Mouse (Mus musculus) lung, embryonic 16.5 days (tissue): ENCODE data around the gene Arid3c. TPM values are rescaled to one million over a fixed set of nuclear protein-coding genes. Genes with fewer than 3 reads are reported as not detected.
"Not testable (repeated sequence)": the region's sequence is repeated elsewhere in the genome, so short reads cannot be mapped to it uniquely, and the experiment has no call there.

ENCODE experiments used
- ATAC-seq: fragments of 200-750 bp; cut with Nextera tagmentation; 2 replicates; pipeline ENCODE4 v1.8.0; 2017; ENCODE audit warnings: low read depth, mild to moderate bottlenecking, moderate library complexity
- H3K27ac ChIP-seq: fragments of 300-500 bp; sonication (generic); 2 replicates; pipeline ENCODE4 v1.5.1; 2014; ENCODE audit warnings: mild to moderate bottlenecking, control low read depth, low read length
- H3K27me3 ChIP-seq: fragments of 300-500 bp; sonication (generic); 2 replicates; pipeline ENCODE4 v1.6.1; 2014; ENCODE audit warnings: low read depth, low read length, mixed read lengths; ENCODE audit not compliant: control insufficient read depth, insufficient read depth
- H3K36me3 ChIP-seq: fragments of 300-500 bp; sonication (generic); 2 replicates; pipeline ENCODE4 v1.6.1; 2014; ENCODE audit warnings: low read length; ENCODE audit not compliant: control insufficient read depth, insufficient read depth
- H3K4me1 ChIP-seq: fragments of 300-500 bp; sonication (generic); replicated peaks from 2 replicates; pipeline ENCODE4 v1.6.1; 2014; ENCODE audit warnings: low read length, mixed read lengths; ENCODE audit not compliant: control insufficient read depth, insufficient read depth
- H3K4me2 ChIP-seq: fragments of 300-500 bp; sonication (generic); 2 replicates; pipeline ENCODE4 v1.6.1; 2014; ENCODE audit warnings: low read depth, low read length, control low read depth
- H3K4me3 ChIP-seq: fragments of 300-500 bp; sonication (generic); 2 replicates; pipeline ENCODE4 v1.5.1; 2014; ENCODE audit warnings: mild to moderate bottlenecking, low read length, control low read depth
- H3K9ac ChIP-seq: fragments of 300-500 bp; sonication (generic); 2 replicates; pipeline ENCODE4 v1.6.1; 2014; ENCODE audit warnings: low read length, control low read depth
- H3K9me3 ChIP-seq: fragments of 300-500 bp; sonication (generic); 2 replicates; pipeline ENCODE4 v1.6.1; 2016; ENCODE audit warnings: low read length; ENCODE audit not compliant: control insufficient read depth
- WGBS: fragments of 180-500 bp; shearing (Covaris S2); extraction: QIAGEN DNeasy Blood & Tissue Kit; methylation state at CpG from one replicate; pipeline ENCODE4 v1.1.7; 2014; 5-methylcytosine and 5-hydroxymethylcytosine counted together
- polyA plus RNA-seq: library from polyadenylated mRNA; unstranded; fragments of >200 nt; fragmentation: Nextera tagmentation; extraction: Ambion mirVana; gene quantifications from 2 replicates; pipeline ENCODE4 v1.2.1, GENCODE M21; 2015

Gene Arid3c
- polyA plus RNA-seq, 1 experiment from 2014 or later = not detected

DNA sequence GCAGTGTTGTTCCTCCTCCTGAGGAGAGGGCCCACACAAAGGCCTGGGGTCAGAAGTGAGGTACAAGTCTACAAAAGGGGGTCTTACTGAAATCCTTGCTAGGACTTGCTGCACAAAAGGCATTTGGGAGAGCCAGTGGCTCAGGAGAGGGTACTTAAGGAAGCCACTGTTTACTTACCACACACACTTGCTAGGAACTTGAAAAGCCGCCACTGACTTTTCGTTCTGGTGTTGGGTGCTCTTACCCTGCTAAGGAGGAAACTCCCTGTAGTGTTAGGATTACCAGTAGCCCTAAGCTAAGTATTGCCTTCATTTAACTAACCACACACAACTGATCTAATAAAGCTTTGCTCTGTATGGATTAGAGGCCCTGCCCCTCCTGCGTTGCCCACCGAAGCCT is 40.9 kb downstream of the Arid3c start:
- WGBS = no CpG with 5 or more reads among the region's 4 CpGs
- not testable (repeated sequence) for H3K27ac ChIP-seq, H3K4me3 ChIP-seq, H3K9me3 ChIP-seq, H3K4me1 ChIP-seq, H3K4me2 ChIP-seq, H3K36me3 ChIP-seq, H3K9ac ChIP-seq, H3K27me3 ChIP-seq
- ATAC-seq = peak; percentile 66; the same call in 1 of the 2 replicates

DNA sequence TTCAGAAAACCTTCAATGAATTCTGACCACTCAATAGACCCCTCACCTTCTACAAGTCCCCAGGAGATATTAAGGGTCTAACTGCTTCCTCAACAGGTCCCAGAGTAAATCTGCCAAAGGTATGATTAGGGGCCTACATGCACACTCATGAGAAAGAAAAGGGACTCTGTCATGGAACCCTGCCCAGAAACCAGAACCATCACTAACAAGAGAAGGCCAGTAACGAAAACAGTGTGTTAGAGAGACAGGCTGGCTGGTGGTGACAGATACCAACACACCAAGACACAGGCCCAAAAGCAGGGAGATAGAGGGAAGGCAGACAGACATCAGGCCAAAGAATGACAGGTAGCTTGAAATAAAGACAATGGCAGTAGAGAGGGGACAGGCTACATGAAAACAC is 42.4 kb downstream of the Arid3c start:
- not testable (repeated sequence) for H3K4me3 ChIP-seq, H3K9ac ChIP-seq, H3K36me3 ChIP-seq, H3K4me1 ChIP-seq, H3K27ac ChIP-seq, ATAC-seq, H3K9me3 ChIP-seq, H3K4me2 ChIP-seq, H3K27me3 ChIP-seq
- WGBS = 41% methylated on average over 1 of the region's 1 CpGs

GRCm38 (mm10) chr4:41685882-41686492 is 45.0 kb downstream of the Arid3c start:
- not testable (repeated sequence) for H3K4me3 ChIP-seq, H3K36me3 ChIP-seq, H3K4me2 ChIP-seq, H3K9ac ChIP-seq, H3K27ac ChIP-seq, H3K27me3 ChIP-seq, H3K4me1 ChIP-seq, H3K9me3 ChIP-seq, ATAC-seq
- 62% methylated on average over 9 of the region's 10 CpGs for WGBS

DNA sequence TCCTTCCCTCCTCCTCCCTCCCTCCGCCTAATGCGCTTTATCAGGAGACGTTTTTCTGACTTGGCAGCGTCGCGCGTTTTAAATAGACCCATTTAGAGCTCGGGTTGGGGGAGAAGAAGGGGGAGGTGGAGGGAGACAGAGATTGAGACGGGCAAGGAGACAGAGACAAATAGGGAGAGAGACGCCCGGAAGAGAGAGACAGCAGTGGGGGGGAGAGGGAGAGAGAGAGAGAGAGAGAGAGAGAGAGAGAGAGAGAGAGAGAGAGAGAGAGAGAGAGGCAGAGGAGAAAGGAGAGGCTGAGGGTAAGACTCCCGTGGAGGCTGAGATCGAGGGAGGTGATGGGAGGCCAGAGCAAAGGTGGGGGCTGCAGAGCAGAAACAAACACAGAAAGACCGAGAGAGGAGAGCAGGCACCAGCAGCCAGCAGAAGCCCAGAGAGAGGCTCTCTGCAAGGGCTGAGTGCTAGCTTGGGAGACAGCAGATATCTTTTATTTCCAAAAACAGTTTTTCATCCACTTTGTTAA is 46.0 kb downstream of the Arid3c start:
- H3K36me3 ChIP-seq, H3K4me2 ChIP-seq, H3K9ac ChIP-seq, H3K4me1 ChIP-seq, H3K27ac ChIP-seq, H3K9me3 ChIP-seq, H3K4me3 ChIP-seq, H3K27me3 ChIP-seq: not testable (repeated sequence)
- ATAC-seq = peak; percentile 22; the same call in 1 of the 2 replicates
- WGBS = 1% methylated on average over 14 of the region's 14 CpGs

DNA sequence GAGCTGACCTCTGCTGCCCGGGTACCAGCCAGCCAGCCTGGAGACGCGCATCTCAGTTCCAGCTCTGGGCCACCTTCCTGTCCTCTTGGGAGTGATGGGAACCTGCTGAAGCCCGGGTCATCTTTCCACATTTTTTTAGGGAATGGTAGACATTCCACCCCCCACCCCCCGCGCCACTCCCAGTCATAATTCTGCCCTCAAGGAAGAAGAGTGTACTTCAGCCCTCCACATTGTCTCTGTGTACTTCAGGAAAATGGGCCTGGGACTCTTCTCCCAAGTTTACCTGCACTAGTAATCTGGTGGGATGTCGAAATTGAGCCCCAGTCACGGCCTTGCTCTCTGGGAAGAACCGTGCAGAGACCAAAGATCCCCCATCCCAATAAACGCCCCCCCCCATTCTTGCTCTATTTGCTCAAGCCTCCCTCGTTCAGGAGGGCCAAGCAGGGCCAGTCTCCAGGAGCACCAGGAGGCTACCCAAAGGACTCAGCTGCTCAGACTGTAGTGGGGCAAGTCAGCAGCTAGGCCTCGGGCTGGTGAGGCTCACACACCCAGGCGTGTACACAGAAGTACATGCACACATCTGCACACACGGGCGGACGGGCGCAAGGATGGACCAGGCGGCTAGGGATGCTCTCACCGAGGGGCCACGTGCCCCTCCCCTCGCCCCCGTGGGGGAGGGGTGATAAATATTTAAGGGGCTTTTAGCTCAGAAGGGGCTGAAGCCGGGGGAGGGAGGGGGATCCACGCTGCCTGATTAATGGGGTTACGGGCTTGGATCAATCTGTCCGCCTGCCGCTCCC is 46.6 kb downstream of the Arid3c start:
- H3K27me3 ChIP-seq, H3K9ac ChIP-seq, H3K4me3 ChIP-seq, H3K27ac ChIP-seq, H3K9me3 ChIP-seq, H3K36me3 ChIP-seq, H3K4me1 ChIP-seq: not testable (repeated sequence)
- WGBS = 4% methylated on average over 22 of the region's 27 CpGs
- H3K4me2 ChIP-seq = 0 out of 2 replicates have a peak overlapping the region, but pooled peaks have one; percentile 11
- ATAC-seq = peak; percentile 17; the same call in 1 of the 2 replicates

GRCm38 (mm10) chr4:41683303-41683702 is 47.6 kb downstream of the Arid3c start:
- not testable (repeated sequence) for H3K27ac ChIP-seq, H3K36me3 ChIP-seq, H3K4me3 ChIP-seq, H3K27me3 ChIP-seq, H3K9me3 ChIP-seq, H3K9ac ChIP-seq
- Histone ChIP-seq H3K4me2 (peak overlapping the region; percentile 42), H3K4me1 (peaks cover 17% of the 10 kb centered on the region)
- WGBS = 4% methylated on average over 9 of the region's 27 CpGs
- peak; percentile 58 for ATAC-seq

DNA sequence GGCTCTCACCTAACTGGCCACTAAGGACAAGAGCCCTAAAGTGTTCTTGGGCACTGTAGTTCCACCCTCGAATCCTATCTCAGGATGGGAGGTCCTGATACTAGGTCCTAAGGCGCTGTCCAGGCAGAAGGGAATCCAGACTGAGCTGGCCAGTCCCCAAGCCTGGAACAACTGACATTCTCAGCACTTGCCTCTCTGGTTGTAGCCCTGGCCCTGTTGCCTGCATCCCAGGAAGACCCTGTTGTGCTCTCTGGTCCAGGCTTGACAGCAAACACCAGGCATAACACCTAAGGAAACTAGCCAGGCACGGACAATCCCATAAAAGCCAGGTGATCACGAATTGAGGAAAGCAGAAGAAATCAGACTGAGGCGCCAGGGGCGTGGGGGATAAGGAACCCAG is 48.2 kb downstream of the Arid3c start:
- Histone ChIP-seq H3K27ac (no peak overlapping the region), H3K36me3 (no peaks in the 10 kb centered on the region), H3K4me3 (no peak overlapping the region), H3K9ac (no peak overlapping the region), H3K4me2 (no peak overlapping the region), H3K9me3 (no peaks in the 10 kb centered on the region), H3K27me3 (peaks cover 2% of the 10 kb centered on the region; the same call in 1 of the 2 replicates), H3K4me1 (peaks cover 19% of the 10 kb centered on the region)
- ATAC-seq = no peak
- 25% methylated on average over 6 of the region's 6 CpGs for WGBS

- Histone ChIP-seq H3K27ac (no peak overlapping the region), H3K4me1 (peaks cover 27% of the 10 kb centered on the region)
- 53% methylated on average over 10 of the region's 10 CpGs for whole genome bisulfite sequencing
Observed at GRCm38 (mm10) chr4:41681947-41682346, 49.0 kb downstream of the Arid3c start.

DNA sequence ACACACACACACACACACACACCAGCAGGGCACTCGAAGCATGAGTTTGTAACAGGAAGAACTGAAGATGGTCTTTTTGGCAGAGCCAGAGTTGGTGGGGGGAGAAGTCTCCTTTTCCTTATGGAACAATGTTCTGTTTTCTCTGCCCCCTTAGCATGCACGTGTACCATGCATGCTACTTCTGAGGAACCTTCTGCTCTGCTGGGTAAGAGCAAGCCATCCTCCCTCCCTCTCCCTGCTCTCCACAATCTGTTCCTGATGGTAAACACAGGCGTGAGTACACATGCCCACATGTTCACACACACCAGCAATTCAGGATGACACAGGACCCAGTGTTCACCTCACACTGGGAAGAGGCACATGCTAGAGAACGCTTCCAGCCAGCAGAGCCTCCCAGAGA is 49.8 kb downstream of the Arid3c start:
- no peaks in the 10 kb centered on the region for H3K9me3 ChIP-seq
- no peak overlapping the region for H3K4me3 ChIP-seq
- no peak overlapping the region for H3K9ac ChIP-seq
- WGBS = 52% methylated on average over 4 of the region's 4 CpGs
- H3K27ac ChIP-seq = no peak overlapping the region
- H3K4me1 ChIP-seq = peaks cover 35% of the 10 kb centered on the region
- no peak for ATAC-seq
- H3K36me3 ChIP-seq = no peaks in the 10 kb centered on the region
- no peak overlapping the region for H3K4me2 ChIP-seq
- H3K27me3 ChIP-seq = peaks cover 2% of the 10 kb centered on the region; the same call in 1 of the 2 replicates

More at GRCm38 (mm10) chr4:41681947-41682346, 49.0 kb downstream of the Arid3c start:
- ATAC-seq = no peak
- H3K27me3 ChIP-seq = peaks cover 2% of the 10 kb centered on the region; the same call in 1 of the 2 replicates
- H3K4me3 ChIP-seq = no peak overlapping the region
- H3K9me3 ChIP-seq = no peaks in the 10 kb centered on the region
- no peak overlapping the region for H3K4me2 ChIP-seq
- H3K9ac ChIP-seq = no peak overlapping the region
- H3K36me3 ChIP-seq = no peaks in the 10 kb centered on the region
